30 mouse cellular contexts compared by ENCODE assay signal in genomic region chr10:128995796-128996195, GRCm38 (mm10). TPM values are rescaled to one million over a fixed set of nuclear protein-coding genes. Genes with fewer than 3 reads are reported as not detected.
DNase-seq lines count a peak whose midpoint lies in the region; ATAC-seq lines count a peak whose summit lies in the region.
"Had no signal": no experiment of that assay in that cellular context is flagged by ENCODE, and none has a peak within 500 bp of the region (broad histone marks: within the 10 kb centered on the region; RNA-seq: fewer than 3 reads in every experiment).

No protein-coding gene starts in this region.

- no peak overlapping the region for H3K4me3 ChIP-seq in embryonic facial prominence, embryonic 13.5 days
- H3K4me3 ChIP-seq in embryonic facial prominence, embryonic 10.5 days: no peak overlapping the region
- no peak overlapping the region for H3K4me3 ChIP-seq in heart, embryonic 15.5 days
- no peak overlapping the region for H3K4me3 ChIP-seq in limb, embryonic 11.5 days (ENCODE audit: low read depth, low read length)
- H3K4me3 ChIP-seq in limb, embryonic 10.5 days: no peak overlapping the region
- H3K4me3 ChIP-seq: embryonic facial prominence, embryonic 12.5 days; erythroblast, embryonic 14.5 days; forebrain, embryonic 12.5 days; forebrain, embryonic 15.5 days; heart, embryonic 13.5 days; hindbrain, embryonic 10.5 days; hindbrain, embryonic 15.5 days had no signal

- intact Hi-C loops in heart, postnatal 10 days (cut with DNase I): no loop called here

- H3K27ac ChIP-seq in embryonic facial prominence, embryonic 13.5 days: no peak overlapping the region
- no peak overlapping the region for H3K27ac ChIP-seq in embryonic facial prominence, embryonic 10.5 days (replicated peaks)
- H3K27ac ChIP-seq in heart, embryonic 15.5 days: no peak overlapping the region
- no peak overlapping the region for H3K27ac ChIP-seq in limb, embryonic 11.5 days (replicated peaks; ENCODE audit: low read depth, low read length)
- H3K27ac ChIP-seq in limb, embryonic 10.5 days: no peak overlapping the region
- H3K27ac ChIP-seq: embryonic facial prominence, embryonic 12.5 days; forebrain, embryonic 12.5 days; forebrain, embryonic 15.5 days; heart, embryonic 13.5 days; hindbrain, embryonic 10.5 days; hindbrain, embryonic 15.5 days had no signal

- no peak for DNase-seq in embryonic facial prominence, embryonic 10.5 days (ENCODE audit: low spot score)
- no peak for DNase-seq in heart, postnatal 10 days
- DNase-seq in limb, embryonic 11.5 days (ENCODE audit: low spot score): no peak
- DNase-seq in limb, embryonic 10.5 days (ENCODE audit: low spot score): no peak
- DNase-seq: adrenal gland, postnatal 10 days; adrenal gland, postnatal 36 days; cerebellum, adult 18-20 months; cerebellum, adult 9-10 months; cerebellum, postnatal 14 days; gastrocnemius, postnatal 25 days; heart, postnatal 36 days had no signal

- no peak overlapping the region for H3K9ac ChIP-seq in embryonic facial prominence, embryonic 13.5 days
- no peak overlapping the region for H3K9ac ChIP-seq in heart, embryonic 15.5 days
- no peak overlapping the region for H3K9ac ChIP-seq in limb, embryonic 11.5 days (ENCODE audit: low read length)
- H3K9ac ChIP-seq: embryonic facial prominence, embryonic 12.5 days; forebrain, embryonic 12.5 days; forebrain, embryonic 15.5 days; heart, embryonic 13.5 days; hindbrain, embryonic 15.5 days had no signal

- H3K4me1 ChIP-seq in embryonic facial prominence, embryonic 13.5 days: no peaks in the 10 kb centered on the region
- H3K4me1 ChIP-seq in embryonic facial prominence, embryonic 10.5 days: no peaks in the 10 kb centered on the region
- no peaks in the 10 kb centered on the region for H3K4me1 ChIP-seq in heart, embryonic 15.5 days (replicated peaks)
- H3K4me1 ChIP-seq in limb, embryonic 11.5 days (ENCODE audit: control insufficient read depth, insufficient read depth, low read length): no peaks in the 10 kb centered on the region
- no peaks in the 10 kb centered on the region for H3K4me1 ChIP-seq in limb, embryonic 10.5 days
- H3K4me1 ChIP-seq: embryonic facial prominence, embryonic 12.5 days; forebrain, embryonic 12.5 days; forebrain, embryonic 15.5 days; heart, embryonic 13.5 days; hindbrain, embryonic 10.5 days; hindbrain, embryonic 15.5 days had no signal

- H3K27me3 ChIP-seq in embryonic facial prominence, embryonic 13.5 days: no peaks in the 10 kb centered on the region
- H3K27me3 ChIP-seq in embryonic facial prominence, embryonic 10.5 days (replicated peaks; ENCODE audit: low read depth, poor library complexity, severe bottlenecking): no peaks in the 10 kb centered on the region
- no peaks in the 10 kb centered on the region for H3K27me3 ChIP-seq in heart, embryonic 15.5 days
- H3K27me3 ChIP-seq in limb, embryonic 11.5 days (ENCODE audit: control insufficient read depth, insufficient read depth, low read length): no peaks in the 10 kb centered on the region
- H3K27me3 ChIP-seq in limb, embryonic 10.5 days (ENCODE audit: low read depth, poor library complexity, severe bottlenecking): no peaks in the 10 kb centered on the region
- H3K27me3 ChIP-seq: CH12.LX; embryonic facial prominence, embryonic 12.5 days; forebrain, embryonic 12.5 days; forebrain, embryonic 15.5 days; heart, embryonic 13.5 days; hindbrain, embryonic 15.5 days; Patski had no signal

- ATAC-seq in embryonic facial prominence, embryonic 13.5 days (ENCODE audit: insufficient number of reproducible peaks, insufficient read depth, low FRiP score, low TSS enrichment, low read depth): 0 out of 2 replicates have a peak, but pooled peaks have one; percentile 15
- 0 out of 2 replicates have a peak, but pooled peaks have one; percentile 10 for ATAC-seq in heart, embryonic 15.5 days (replicated peaks; ENCODE audit: insufficient number of reproducible peaks, insufficient read depth, low FRiP score, low read depth)
- ATAC-seq in limb, embryonic 11.5 days (ENCODE audit: insufficient number of reproducible peaks, low FRiP score, low TSS enrichment, low read depth): peak; percentile 26; the same call in 1 of the 2 replicates
- ATAC-seq: forebrain, embryonic 15.5 days; intestine, postnatal 0 days; Patski had no signal

- no peak overlapping the region for H3K4me2 ChIP-seq in embryonic facial prominence, embryonic 13.5 days
- H3K4me2 ChIP-seq in heart, embryonic 15.5 days: no peak overlapping the region
- H3K4me2 ChIP-seq in limb, embryonic 11.5 days (ENCODE audit: low read depth, severe bottlenecking): no peak overlapping the region
- H3K4me2 ChIP-seq: embryonic facial prominence, embryonic 12.5 days; forebrain, embryonic 12.5 days; forebrain, embryonic 15.5 days; heart, embryonic 13.5 days; hindbrain, embryonic 15.5 days had no signal

- H3K36me3 ChIP-seq in embryonic facial prominence, embryonic 13.5 days: no peaks in the 10 kb centered on the region
- no peaks in the 10 kb centered on the region for H3K36me3 ChIP-seq in embryonic facial prominence, embryonic 10.5 days (replicated peaks)
- H3K36me3 ChIP-seq in heart, embryonic 15.5 days: no peaks in the 10 kb centered on the region
- H3K36me3 ChIP-seq in limb, embryonic 11.5 days (ENCODE audit: control insufficient read depth, insufficient read depth, low read length): no peaks in the 10 kb centered on the region
- no peaks in the 10 kb centered on the region for H3K36me3 ChIP-seq in limb, embryonic 10.5 days
- H3K36me3 ChIP-seq: embryonic facial prominence, embryonic 12.5 days; forebrain, embryonic 12.5 days; forebrain, embryonic 15.5 days; G1E; heart, embryonic 13.5 days; hindbrain, embryonic 10.5 days; hindbrain, embryonic 15.5 days had no signal

- H3K9me3 ChIP-seq in embryonic facial prominence, embryonic 13.5 days: no peaks in the 10 kb centered on the region
- H3K9me3 ChIP-seq in embryonic facial prominence, embryonic 10.5 days: no peaks in the 10 kb centered on the region
- H3K9me3 ChIP-seq in heart, embryonic 15.5 days (replicated peaks): no peaks in the 10 kb centered on the region
- no peaks in the 10 kb centered on the region for H3K9me3 ChIP-seq in limb, embryonic 11.5 days (ENCODE audit: control insufficient read depth, low read length)
- H3K9me3 ChIP-seq in limb, embryonic 10.5 days (replicated peaks): no peaks in the 10 kb centered on the region
- H3K9me3 ChIP-seq: embryonic facial prominence, embryonic 12.5 days; forebrain, embryonic 12.5 days; forebrain, embryonic 15.5 days; G1E; heart, embryonic 13.5 days; hindbrain, embryonic 10.5 days; hindbrain, embryonic 15.5 days had no signal

- 97% methylated on average over 1 of the region's 1 CpGs for WGBS in embryonic facial prominence, embryonic 13.5 days
- 94% methylated on average over 1 of the region's 1 CpGs for WGBS in embryonic facial prominence, embryonic 10.5 days
- WGBS in heart, embryonic 15.5 days: 94% methylated on average over 1 of the region's 1 CpGs
- WGBS in limb, embryonic 11.5 days: 100% methylated on average over 1 of the region's 1 CpGs
- WGBS in limb, embryonic 10.5 days: 94% methylated on average over 1 of the region's 1 CpGs

RNA-seq across cellular contexts. Expression of gene Olfr9, which starts 6.6 kb away (rescaled TPM):
- polyA plus RNA-seq in embryonic facial prominence, embryonic 13.5 days (2015; fragmentation: Nextera tagmentation; extraction: Ambion mirVana): not detected in 2 replicates
- not detected in 2 replicates for polyA plus RNA-seq in embryonic facial prominence, embryonic 10.5 days (2016; fragmentation: Nextera tagmentation; extraction: Ambion mirVana)
- polyA plus RNA-seq in heart, embryonic 15.5 days (2015; fragmentation: Nextera tagmentation; extraction: Ambion mirVana): not detected in 2 replicates
- total RNA-seq in heart, postnatal 10 days (2021): not detected
- polyA plus RNA-seq in limb, embryonic 11.5 days (2014; fragmentation: Nextera tagmentation; extraction: Ambion mirVana): not detected in 2 replicates
- polyA plus RNA-seq in limb, embryonic 10.5 days (2016; fragmentation: Nextera tagmentation; extraction: Ambion mirVana): not detected in 2 replicates
- total RNA-seq: adrenal gland, adult 18-20 months; adrenal gland, postnatal 10 days; adrenal gland, postnatal 36 days; CH12.LX; gastrocnemius, adult 8-10 months; gastrocnemius, postnatal 25 days; heart, adult 8-10 months; heart, postnatal 36 days had no signal
- polyA plus RNA-seq: embryonic facial prominence, embryonic 12.5 days; erythroblast, embryonic 14.5 days; forebrain, embryonic 12.5 days; forebrain, embryonic 15.5 days; G1E; gonadal fat pad, adult 2 months; heart, embryonic 13.5 days; heart, postnatal 0 days; hindbrain, embryonic 10.5 days; hindbrain, embryonic 15.5 days; intestine, embryonic 14.5 days; intestine, postnatal 0 days; Patski had no signal

RNA-seq across cellular contexts. Expression of gene Olfr763, which starts 14.8 kb away (rescaled TPM):
- not detected in 2 replicates for polyA plus RNA-seq in embryonic facial prominence, embryonic 13.5 days (2015; fragmentation: Nextera tagmentation; extraction: Ambion mirVana)
- polyA plus RNA-seq in embryonic facial prominence, embryonic 10.5 days (2016; fragmentation: Nextera tagmentation; extraction: Ambion mirVana): not detected in 2 replicates
- polyA plus RNA-seq in heart, embryonic 15.5 days (2015; fragmentation: Nextera tagmentation; extraction: Ambion mirVana): not detected in 2 replicates
- not detected for total RNA-seq in heart, postnatal 10 days (2021)
- not detected in 2 replicates for polyA plus RNA-seq in limb, embryonic 11.5 days (2014; fragmentation: Nextera tagmentation; extraction: Ambion mirVana)
- polyA plus RNA-seq in limb, embryonic 10.5 days (2016; fragmentation: Nextera tagmentation; extraction: Ambion mirVana): not detected in 2 replicates
- total RNA-seq: adrenal gland, adult 18-20 months; adrenal gland, postnatal 10 days; adrenal gland, postnatal 36 days; CH12.LX; G1E; gastrocnemius, adult 8-10 months; gastrocnemius, postnatal 25 days; heart, adult 8-10 months; heart, postnatal 36 days had no signal
- polyA plus RNA-seq: embryonic facial prominence, embryonic 12.5 days; erythroblast, embryonic 14.5 days; forebrain, embryonic 12.5 days; forebrain, embryonic 15.5 days; G1E; gonadal fat pad, adult 2 months; heart, embryonic 13.5 days; heart, postnatal 0 days; hindbrain, embryonic 10.5 days; hindbrain, embryonic 15.5 days; intestine, embryonic 14.5 days; intestine, postnatal 0 days; Patski had no signal

RNA-seq across cellular contexts. Expression of gene Mettl7b, which starts 35.0 kb away (rescaled TPM):
- 0.22 TPM in 1 of 2 replicates, not detected in the other for polyA plus RNA-seq in embryonic facial prominence, embryonic 13.5 days (2015; fragmentation: Nextera tagmentation; extraction: Ambion mirVana)
- not detected in 2 replicates for polyA plus RNA-seq in embryonic facial prominence, embryonic 10.5 days (2016; fragmentation: Nextera tagmentation; extraction: Ambion mirVana)
- 0.11 TPM in 1 of 2 replicates, not detected in the other for polyA plus RNA-seq in heart, embryonic 15.5 days (2015; fragmentation: Nextera tagmentation; extraction: Ambion mirVana)
- total RNA-seq in heart, postnatal 10 days (2021): not detected
- not detected in 2 replicates for polyA plus RNA-seq in limb, embryonic 11.5 days (2014; fragmentation: Nextera tagmentation; extraction: Ambion mirVana)
- polyA plus RNA-seq in limb, embryonic 10.5 days (2016; fragmentation: Nextera tagmentation; extraction: Ambion mirVana): 0.11 TPM in 1 of 2 replicates, not detected in the other
- total RNA-seq: CH12.LX; G1E; heart, adult 8-10 months; heart, postnatal 36 days had no signal
- polyA plus RNA-seq: erythroblast, embryonic 14.5 days; forebrain, embryonic 12.5 days; forebrain, embryonic 15.5 days; G1E; heart, embryonic 13.5 days; heart, postnatal 0 days; hindbrain, embryonic 10.5 days; hindbrain, embryonic 15.5 days had no signal

RNA-seq across cellular contexts. Expression of gene Olfr764-ps1, which starts 43.9 kb away (rescaled TPM):
- not detected in 2 replicates for polyA plus RNA-seq in embryonic facial prominence, embryonic 13.5 days (2015; fragmentation: Nextera tagmentation; extraction: Ambion mirVana)
- polyA plus RNA-seq in embryonic facial prominence, embryonic 10.5 days (2016; fragmentation: Nextera tagmentation; extraction: Ambion mirVana): not detected in 2 replicates
- polyA plus RNA-seq in heart, embryonic 15.5 days (2015; fragmentation: Nextera tagmentation; extraction: Ambion mirVana): not detected in 2 replicates
- not detected for total RNA-seq in heart, postnatal 10 days (2021)
- not detected in 2 replicates for polyA plus RNA-seq in limb, embryonic 11.5 days (2014; fragmentation: Nextera tagmentation; extraction: Ambion mirVana)
- not detected in 2 replicates for polyA plus RNA-seq in limb, embryonic 10.5 days (2016; fragmentation: Nextera tagmentation; extraction: Ambion mirVana)
- total RNA-seq: adrenal gland, adult 18-20 months; adrenal gland, postnatal 10 days; adrenal gland, postnatal 36 days; CH12.LX; gastrocnemius, adult 8-10 months; gastrocnemius, postnatal 25 days; heart, adult 8-10 months; heart, postnatal 36 days had no signal
- polyA plus RNA-seq: embryonic facial prominence, embryonic 12.5 days; erythroblast, embryonic 14.5 days; forebrain, embryonic 12.5 days; forebrain, embryonic 15.5 days; G1E; gonadal fat pad, adult 2 months; heart, embryonic 13.5 days; heart, postnatal 0 days; hindbrain, embryonic 10.5 days; hindbrain, embryonic 15.5 days; intestine, embryonic 14.5 days; intestine, postnatal 0 days; Patski had no signal

RNA-seq across cellular contexts. Expression of gene Olfr765, which starts 54.0 kb away (rescaled TPM):
- polyA plus RNA-seq in embryonic facial prominence, embryonic 13.5 days (2015; fragmentation: Nextera tagmentation; extraction: Ambion mirVana): not detected in 2 replicates
- polyA plus RNA-seq in embryonic facial prominence, embryonic 10.5 days (2016; fragmentation: Nextera tagmentation; extraction: Ambion mirVana): not detected in 2 replicates
- not detected in 2 replicates for polyA plus RNA-seq in heart, embryonic 15.5 days (2015; fragmentation: Nextera tagmentation; extraction: Ambion mirVana)
- not detected for total RNA-seq in heart, postnatal 10 days (2021)
- polyA plus RNA-seq in limb, embryonic 11.5 days (2014; fragmentation: Nextera tagmentation; extraction: Ambion mirVana): not detected in 2 replicates
- not detected in 2 replicates for polyA plus RNA-seq in limb, embryonic 10.5 days (2016; fragmentation: Nextera tagmentation; extraction: Ambion mirVana)
- total RNA-seq: adrenal gland, adult 18-20 months; adrenal gland, postnatal 10 days; adrenal gland, postnatal 36 days; CH12.LX; gastrocnemius, adult 8-10 months; gastrocnemius, postnatal 25 days; heart, adult 8-10 months; heart, postnatal 36 days had no signal
- polyA plus RNA-seq: embryonic facial prominence, embryonic 12.5 days; erythroblast, embryonic 14.5 days; forebrain, embryonic 12.5 days; forebrain, embryonic 15.5 days; G1E; gonadal fat pad, adult 2 months; heart, embryonic 13.5 days; heart, postnatal 0 days; hindbrain, embryonic 10.5 days; hindbrain, embryonic 15.5 days; intestine, embryonic 14.5 days; intestine, postnatal 0 days; Patski had no signal
